Mouse (Mus musculus) forebrain, embryonic 12.5 days (tissue): ENCODE data around the gene Gpx7. TPM values are rescaled to one million over a fixed set of nuclear protein-coding genes. Genes with fewer than 3 reads are reported as not detected.

Experiments used
- ATAC-seq: fragments of 200-750 bp; cut with Nextera tagmentation; 2 replicates; pipeline ENCODE4 v1.8.0; 2017; ENCODE audit warnings: moderate TSS enrichment; ENCODE audit not compliant: low FRiP score
- H3K27ac ChIP-seq: fragments of 300-500 bp; sonication (generic); 2 replicates; pipeline ENCODE4 v1.5.1; 2016; ENCODE audit warnings: mild to moderate bottlenecking
- H3K27me3 ChIP-seq: fragments of 300-500 bp; sonication (generic); 2 replicates; pipeline ENCODE4 v1.6.1; 2016; ENCODE audit warnings: mild to moderate bottlenecking
- H3K36me3 ChIP-seq: fragments of 300-500 bp; sonication (generic); replicated peaks from 2 replicates; pipeline ENCODE4 v1.6.1; 2016; ENCODE audit warnings: mild to moderate bottlenecking
- H3K4me1 ChIP-seq: fragments of 300-500 bp; sonication (generic); 2 replicates; pipeline ENCODE4 v1.6.1; 2016
- H3K4me2 ChIP-seq: fragments of 300-500 bp; sonication (generic); 2 replicates; pipeline ENCODE4 v1.6.1; 2016; ENCODE audit warnings: mild to moderate bottlenecking, moderate library complexity
- H3K4me3 ChIP-seq: fragments of 300-500 bp; sonication (generic); replicated peaks from 2 replicates; pipeline ENCODE4 v1.5.1; 2016; ENCODE audit warnings: mild to moderate bottlenecking
- H3K9ac ChIP-seq: fragments of 300-500 bp; sonication (generic); 2 replicates; pipeline ENCODE4 v1.6.1; 2016; ENCODE audit warnings: mild to moderate bottlenecking
- H3K9me3 ChIP-seq: fragments of 300-500 bp; sonication (generic); 2 replicates; pipeline ENCODE4 v1.6.1; 2016
- WGBS: fragments of 180-500 bp; shearing (Covaris S2); methylation state at CpG from one replicate; pipeline ENCODE4 v1.1.7; 2016; 5-methylcytosine and 5-hydroxymethylcytosine counted together
- polyA plus RNA-seq: library from polyadenylated mRNA; unstranded; fragments of >200 nt; fragmentation: Nextera tagmentation; extraction: Ambion mirVana; gene quantifications from 2 replicates; pipeline ENCODE4 v1.2.1, GENCODE M21; 2016

The Gpx7 gene
- 29.2 and 35.1 TPM in 2 replicates for polyA plus RNA-seq

- Histone ChIP-seq H3K9me3 (no peaks in the 10 kb centered on the region), H3K4me1 (peaks cover 19% of the 10 kb centered on the region), H3K4me3 (peak within 1 kb of the TSS; percentile 49), H3K27me3 (0 out of 2 replicates have a peak, but pooled peaks cover 2% of the 10 kb centered on the region), H3K27ac (peak within 1 kb of the TSS; percentile 46; the same call in 1 of the 2 replicates), H3K9ac (peak within 1 kb of the TSS; percentile 68), H3K4me2 (peak within 1 kb of the TSS; percentile 73), H3K36me3 (no peaks in the 10 kb centered on the region)
- no peak for ATAC-seq
- WGBS = 9% methylated on average over 15 of the region's 15 CpGs
Measured at GRCm38 (mm10) chr4:108406861-108407401, at the start of gene Gpx7. Gene Gpx7, minus strand, starts transcription at chr4:108406961.

DNA sequence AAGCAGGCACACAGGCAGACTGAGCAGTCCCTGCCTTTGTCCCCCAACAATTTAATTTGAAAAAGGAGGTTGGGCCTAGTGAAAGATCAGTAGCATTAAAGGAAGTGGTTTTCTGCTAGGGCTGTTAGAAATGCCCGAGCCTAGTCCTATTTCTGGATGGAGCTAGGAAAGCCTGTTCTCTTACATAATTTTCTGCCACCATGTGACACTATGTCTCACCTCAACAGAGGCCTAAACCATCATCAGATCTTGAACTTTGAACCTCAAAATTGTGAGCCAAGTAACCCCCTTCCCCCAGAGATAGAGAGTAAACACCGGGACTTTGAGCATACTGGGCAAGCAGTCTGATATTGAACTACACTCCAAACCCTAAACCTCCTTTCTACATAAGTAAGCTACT, 49.3 kb upstream of the Gpx7 start:
- Histone ChIP-seq H3K27ac (no peak overlapping the region), H3K9me3 (no peaks in the 10 kb centered on the region), H3K36me3 (no peaks in the 10 kb centered on the region), H3K4me2 (no peak overlapping the region), H3K4me3 (no peak overlapping the region), H3K27me3 (no peaks in the 10 kb centered on the region), H3K9ac (no peak overlapping the region), H3K4me1 (peaks cover 10% of the 10 kb centered on the region)
- 83% methylated on average over 2 of the region's 2 CpGs for WGBS
- ATAC-seq = no peak

DNA sequence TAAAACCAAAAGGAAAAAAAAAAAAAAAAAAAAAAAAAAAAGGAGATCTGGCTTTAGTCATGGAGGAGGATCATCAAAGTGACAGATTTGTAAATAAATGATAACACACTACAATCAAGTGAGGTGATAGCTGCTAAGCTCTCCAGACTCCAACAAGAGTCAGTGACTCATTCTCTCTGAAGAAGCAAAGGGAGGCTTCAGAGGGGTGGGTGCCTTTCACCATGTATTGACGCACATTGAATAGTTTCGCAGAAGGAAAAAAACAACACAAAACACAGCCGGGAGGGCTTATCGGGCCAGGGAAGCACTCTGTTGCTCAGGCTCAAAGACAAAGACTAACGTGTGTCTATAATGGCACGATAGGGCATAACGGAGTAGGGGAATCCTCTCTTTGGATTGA, 41.3 kb upstream of the Gpx7 start:
- Histone ChIP-seq H3K27ac (no peak overlapping the region), H3K9me3 (no peaks in the 10 kb centered on the region), H3K9ac (no peak overlapping the region), H3K27me3 (no peaks in the 10 kb centered on the region), H3K4me3 (no peak overlapping the region), H3K4me2 (no peak overlapping the region), H3K4me1 (no peaks in the 10 kb centered on the region), H3K36me3 (no peaks in the 10 kb centered on the region)
- WGBS = 54% methylated on average over 7 of the region's 7 CpGs
- ATAC-seq = no peak

DNA sequence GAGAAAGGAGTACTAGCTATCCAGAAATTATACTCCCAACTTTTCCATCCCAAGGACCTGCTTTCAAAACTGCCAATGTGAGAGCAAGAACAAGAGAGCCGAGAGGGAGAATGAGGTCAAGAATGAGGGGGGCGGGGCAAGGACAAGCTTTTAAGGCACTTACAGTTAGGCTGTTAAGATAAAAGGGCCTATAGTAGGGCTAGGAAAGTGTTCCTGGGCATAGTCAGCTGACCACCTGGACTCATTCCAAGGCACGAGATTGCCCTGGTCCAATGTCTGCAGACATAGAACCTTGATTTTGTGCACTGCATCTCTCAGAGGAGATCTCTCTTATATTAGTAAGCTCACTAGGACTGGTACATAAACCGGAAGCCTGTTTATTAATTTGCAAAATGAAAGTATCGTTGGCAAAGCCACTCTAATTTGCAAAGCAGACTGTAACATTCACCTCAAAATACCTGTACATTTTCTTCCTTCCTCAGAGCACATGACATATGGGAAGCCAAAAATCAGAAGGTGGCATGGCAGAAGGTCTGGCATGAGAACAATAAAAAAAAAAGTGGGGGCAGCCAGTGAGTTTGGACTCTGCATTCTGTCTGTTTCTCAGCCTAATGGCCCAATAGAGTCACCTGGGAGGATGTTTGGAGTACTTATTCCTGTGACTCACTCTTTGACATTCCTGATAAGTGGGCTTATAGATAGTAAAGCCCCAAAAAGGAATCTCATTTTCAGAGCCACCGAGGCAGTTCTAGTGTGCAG, 31.5 kb upstream of the Gpx7 start:
- 75% methylated on average over 6 of the region's 6 CpGs for WGBS
- Histone ChIP-seq H3K27ac (no peak overlapping the region), H3K4me2 (no peak overlapping the region), H3K9ac (no peak overlapping the region), H3K9me3 (no peaks in the 10 kb centered on the region), H3K36me3 (no peaks in the 10 kb centered on the region), H3K4me1 (peaks cover 4% of the 10 kb centered on the region), H3K4me3 (no peak overlapping the region), H3K27me3 (no peaks in the 10 kb centered on the region)
- ATAC-seq = no peak

DNA sequence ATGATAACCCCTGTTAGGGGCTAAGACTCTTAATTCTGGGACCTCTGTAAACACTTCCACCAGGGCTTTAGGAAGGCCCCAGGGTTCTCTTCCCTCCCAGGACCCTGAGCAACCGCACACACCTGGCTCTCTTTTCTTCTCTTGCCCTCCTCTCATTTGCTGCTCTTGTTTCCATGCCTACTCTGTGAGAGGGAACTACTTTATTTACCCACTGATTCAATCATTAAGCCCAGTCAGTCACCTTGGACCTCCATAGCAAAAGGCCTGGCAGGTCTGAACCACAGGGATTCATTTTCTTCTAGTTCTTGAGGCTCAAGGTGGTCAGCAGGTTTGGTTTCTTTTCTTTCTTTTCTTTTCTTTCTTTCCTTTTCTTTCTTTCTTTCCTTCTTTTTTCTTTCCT, 29.5 kb upstream of the Gpx7 start:
- Histone ChIP-seq H3K4me1 (peaks cover 22% of the 10 kb centered on the region), H3K4me3 (no peak overlapping the region), H3K27ac (no peak overlapping the region), H3K9me3 (no peaks in the 10 kb centered on the region), H3K27me3 (no peaks in the 10 kb centered on the region), H3K4me2 (no peak overlapping the region), H3K9ac (no peak overlapping the region), H3K36me3 (no peaks in the 10 kb centered on the region)
- 77% methylated on average over 1 of the region's 1 CpGs for WGBS
- ATAC-seq = no peak

DNA sequence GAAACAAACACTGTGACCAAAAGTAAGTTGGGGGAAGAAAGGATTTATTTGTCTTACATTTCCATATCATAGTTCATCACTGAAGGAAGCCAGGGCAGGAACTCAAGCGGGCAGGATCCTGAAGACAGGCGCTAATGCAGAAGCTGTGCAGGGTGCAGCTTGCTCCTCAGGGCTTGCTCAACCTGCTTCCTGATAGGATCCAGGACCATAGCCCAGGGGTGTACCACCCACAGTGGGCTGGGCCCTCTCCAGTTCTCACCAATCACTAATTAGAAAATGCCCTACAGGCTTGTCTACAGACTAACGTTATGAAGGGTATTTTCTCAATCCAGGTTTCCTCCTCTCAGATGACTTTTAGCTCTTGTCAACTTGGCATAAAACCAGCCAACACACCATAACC, 28.9 kb upstream of the Gpx7 start:
- no peak overlapping the region for H3K4me3 ChIP-seq
- H3K4me2 ChIP-seq = no peak overlapping the region
- H3K9ac ChIP-seq = no peak overlapping the region
- H3K36me3 ChIP-seq = no peaks in the 10 kb centered on the region
- H3K27me3 ChIP-seq = no peaks in the 10 kb centered on the region
- H3K4me1 ChIP-seq = peaks cover 28% of the 10 kb centered on the region
- H3K27ac ChIP-seq = no peak overlapping the region
- no peak for ATAC-seq
- WGBS = 67% methylated on average over 3 of the region's 3 CpGs
- no peaks in the 10 kb centered on the region for H3K9me3 ChIP-seq

DNA sequence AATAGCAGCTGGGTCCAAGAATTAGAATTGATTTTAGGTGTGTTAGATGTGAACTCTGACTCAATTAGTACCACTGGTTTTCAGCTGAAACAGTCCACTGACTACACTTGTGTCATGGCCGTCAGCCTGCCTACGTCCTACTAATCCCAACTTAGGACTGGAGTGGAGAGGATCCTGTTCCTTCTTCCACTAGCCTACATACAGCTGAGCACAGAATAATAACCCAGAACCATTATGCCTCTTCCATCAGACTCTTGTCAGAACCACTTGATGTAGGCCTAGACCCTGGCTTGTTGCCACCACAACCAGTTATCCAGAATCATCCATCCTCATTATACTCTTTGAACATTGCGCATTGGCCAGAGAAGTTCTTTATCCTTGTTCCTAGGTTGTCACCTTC, 28.0 kb upstream of the Gpx7 start:
- no peak overlapping the region for H3K9ac ChIP-seq
- 96% methylated on average over 3 of the region's 3 CpGs for WGBS
- H3K36me3 ChIP-seq = no peaks in the 10 kb centered on the region
- no peak overlapping the region for H3K4me2 ChIP-seq
- ATAC-seq = no peak
- H3K27ac ChIP-seq = no peak overlapping the region
- H3K27me3 ChIP-seq = no peaks in the 10 kb centered on the region
- peaks cover 30% of the 10 kb centered on the region for H3K4me1 ChIP-seq
- H3K9me3 ChIP-seq = no peaks in the 10 kb centered on the region
- no peak overlapping the region for H3K4me3 ChIP-seq

GRCm38 (mm10) chr4:108434221-108434620, 27.5 kb upstream of the Gpx7 start:
- no peak overlapping the region for H3K9ac ChIP-seq
- no peak overlapping the region for H3K4me3 ChIP-seq
- no peak overlapping the region for H3K4me2 ChIP-seq
- no peak for ATAC-seq
- no peaks in the 10 kb centered on the region for H3K36me3 ChIP-seq
- H3K4me1 ChIP-seq = peaks cover 30% of the 10 kb centered on the region
- H3K9me3 ChIP-seq = no peaks in the 10 kb centered on the region
- 76% methylated on average over 4 of the region's 4 CpGs for WGBS
- H3K27me3 ChIP-seq = no peaks in the 10 kb centered on the region
- H3K27ac ChIP-seq = no peak overlapping the region

DNA sequence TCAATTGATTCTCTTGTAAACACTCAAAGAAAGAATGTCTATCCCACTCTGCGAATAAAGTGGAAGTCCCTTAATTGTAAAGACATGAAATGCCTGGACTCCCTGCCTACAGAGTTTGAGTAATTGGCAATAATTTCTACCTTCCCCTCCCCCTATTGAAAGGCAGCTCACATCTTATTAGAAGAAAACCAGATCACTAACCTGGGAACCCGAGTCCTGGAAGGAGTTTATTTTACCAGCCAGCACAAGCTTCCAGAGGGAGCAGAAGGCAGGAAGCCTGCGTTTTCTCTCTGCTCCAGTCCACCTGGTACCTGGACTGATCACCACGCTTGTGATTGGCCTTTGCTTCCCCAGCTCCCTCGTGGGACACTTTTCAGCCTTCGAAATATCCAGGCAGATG, 26.6 kb upstream of the Gpx7 start:
- WGBS = 17% methylated on average over 6 of the region's 6 CpGs
- Histone ChIP-seq H3K27me3 (no peaks in the 10 kb centered on the region), H3K36me3 (no peaks in the 10 kb centered on the region), H3K4me2 (no peak overlapping the region), H3K9me3 (no peaks in the 10 kb centered on the region), H3K9ac (no peak overlapping the region), H3K4me1 (peaks cover 30% of the 10 kb centered on the region), H3K27ac (no peak overlapping the region; the same call in 1 of the 2 replicates), H3K4me3 (no peak overlapping the region)
- ATAC-seq = no peak

GRCm38 (mm10) chr4:108431561-108431936, 24.8 kb upstream of the Gpx7 start:
- H3K4me2 ChIP-seq = peak overlapping the region; percentile 35

GRCm38 (mm10) chr4:108430656-108431560, 24.1 kb upstream of the Gpx7 start:
- Histone ChIP-seq H3K9me3 (no peaks in the 10 kb centered on the region), H3K4me3 (no peak overlapping the region), H3K4me1 (peaks cover 30% of the 10 kb centered on the region), H3K27me3 (no peaks in the 10 kb centered on the region), H3K27ac (peak overlapping the region; percentile 92), H3K4me2 (peak overlapping the region; percentile 35), H3K36me3 (no peaks in the 10 kb centered on the region), H3K9ac (0 out of 2 replicates have a peak overlapping the region, but pooled peaks have one; percentile 8)
- peak; percentile 95 for ATAC-seq
- 15% methylated on average over 4 of the region's 4 CpGs for WGBS

More at GRCm38 (mm10) chr4:108431561-108431936, 24.8 kb upstream of the Gpx7 start:
- Histone ChIP-seq H3K9ac (0 out of 2 replicates have a peak overlapping the region, but pooled peaks have one; percentile 8), H3K4me3 (no peak overlapping the region), H3K4me1 (peaks cover 30% of the 10 kb centered on the region), H3K9me3 (no peaks in the 10 kb centered on the region), H3K27ac (peak overlapping the region; percentile 92), H3K27me3 (no peaks in the 10 kb centered on the region), H3K36me3 (no peaks in the 10 kb centered on the region)
- ATAC-seq = peak; percentile 42
- 13% methylated on average over 2 of the region's 2 CpGs for WGBS

DNA sequence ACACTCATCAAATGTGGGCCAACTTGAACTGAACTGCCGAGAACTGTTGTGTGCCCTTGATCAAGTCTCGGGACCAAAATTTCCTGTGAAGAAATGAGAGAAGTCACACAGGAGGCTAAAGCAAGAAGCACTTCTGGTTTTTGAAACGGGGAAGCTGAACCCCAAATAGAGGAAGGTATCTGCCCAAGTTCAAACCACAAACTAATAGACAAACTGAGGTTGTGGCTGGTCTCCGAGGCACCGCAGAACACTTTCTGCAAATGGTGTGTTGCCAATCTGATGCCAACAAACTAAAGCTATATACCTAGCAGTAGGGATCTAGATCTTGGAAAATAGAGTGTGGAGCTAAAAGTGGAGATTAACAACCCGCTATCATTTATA, 21.6 kb upstream of the Gpx7 start:
- Histone ChIP-seq H3K9me3 (no peaks in the 10 kb centered on the region), H3K9ac (no peak overlapping the region), H3K4me2 (no peak overlapping the region), H3K27ac (no peak overlapping the region), H3K4me3 (no peak overlapping the region), H3K27me3 (no peaks in the 10 kb centered on the region), H3K36me3 (no peaks in the 10 kb centered on the region), H3K4me1 (peaks cover 27% of the 10 kb centered on the region)
- WGBS = 91% methylated on average over 6 of the region's 6 CpGs
- no peak for ATAC-seq
